Mouse (Mus musculus) liver, embryonic 14.5 days (tissue): ENCODE data around the gene Rassf7. TPM values are rescaled to one million over a fixed set of nuclear protein-coding genes. Genes with fewer than 3 reads are reported as not detected.
A peak's percentile ranks its signal among the peaks of the same experiment; 100 is the strongest.

Experiments
- ATAC-seq: fragments of 200-750 bp; cut with Nextera tagmentation; 2 replicates; pipeline ENCODE4 v1.8.0; 2017; ENCODE audit warnings: moderate number of reproducible peaks, mild to moderate bottlenecking, moderate library complexity; ENCODE audit not compliant: insufficient read depth
- DNase-seq, 3 experiments: peaks; one replicate each; pipeline ENCODE4 v3.0.0-alpha.2; 2012 to 2013; ENCODE audit warnings: low read depth in 3 of 3, low spot score in 3 of 3
- H3K27ac ChIP-seq: fragments of 300-500 bp; sonication (generic); 2 replicates; pipeline ENCODE4 v1.5.1; 2014; ENCODE audit warnings: moderate library complexity, mild to moderate bottlenecking, control low read depth, inconsistent platforms
- H3K27me3 ChIP-seq: fragments of 300-500 bp; sonication (generic); 2 replicates; pipeline ENCODE4 v1.6.1; 2014; ENCODE audit warnings: mild to moderate bottlenecking, low read length, moderate library complexity; ENCODE audit not compliant: control insufficient read depth, insufficient read depth
- H3K36me3 ChIP-seq: fragments of 300-500 bp; sonication (generic); replicated peaks from 2 replicates; pipeline ENCODE4 v1.6.1; 2014; ENCODE audit warnings: low read depth; ENCODE audit not compliant: control insufficient read depth, insufficient read depth
- H3K4me1 ChIP-seq, 2 experiments: fragments of 200-500 bp in 1 of 2; fragments of 300-500 bp in 1 of 2; sonication (generic) in 1 of 2; replicated peaks; 2 replicates each; pipeline ENCODE4 v1.6.1; 2012 to 2014; ENCODE audit warnings: antibody characterized with exemption in 1 of 2, inconsistent platforms in 1 of 2, low read length in 1 of 2; ENCODE audit not compliant: control insufficient read depth in 2 of 2, insufficient read depth in 2 of 2
- H3K4me2 ChIP-seq: fragments of 300-500 bp; sonication (generic); 2 replicates; pipeline ENCODE4 v1.6.1; 2014; ENCODE audit warnings: low read depth, mild to moderate bottlenecking, control low read depth, moderate library complexity
- H3K4me3 ChIP-seq, 2 experiments: fragments of 200-500 bp in 1 of 2; fragments of 300-500 bp in 1 of 2; sonication (generic) in 1 of 2; 2 replicates each; pipeline ENCODE4 v1.5.1; 2012 to 2014; ENCODE audit warnings: low read depth in 2 of 2, low read length in 2 of 2, mild to moderate bottlenecking in 2 of 2, control low read depth in 1 of 2, inconsistent platforms in 1 of 2, moderate library complexity in 1 of 2; ENCODE audit not compliant: insufficient read depth in 1 of 2
- H3K9ac ChIP-seq: fragments of 300-500 bp; sonication (generic); replicated peaks from 2 replicates; pipeline ENCODE4 v1.6.1; 2014; ENCODE audit warnings: mild to moderate bottlenecking, control low read depth, moderate library complexity
- H3K9me3 ChIP-seq: fragments of 300-500 bp; sonication (generic); 2 replicates; pipeline ENCODE4 v1.6.1; 2016; ENCODE audit warnings: low read length, mixed read lengths; ENCODE audit not compliant: control insufficient read depth
- CTCF ChIP-seq: IDR thresholded peaks from 2 replicates; pipeline ENCODE4 v1.5.1; 2016; ENCODE audit warnings: antibody characterized with exemption, low read depth, control low read depth
- EP300 ChIP-seq: IDR thresholded peaks from 2 replicates; pipeline ENCODE4 v1.6.1; 2016; ENCODE audit warnings: antibody characterized with exemption, low read depth
- WGBS: fragments of 180-500 bp; shearing (Covaris S2); extraction: QIAGEN DNeasy Blood & Tissue Kit; methylation state at CpG from one replicate; pipeline ENCODE4 v1.1.7; 2014; ENCODE audit not compliant: insufficient replicate concordance; 5-methylcytosine and 5-hydroxymethylcytosine counted together
- polyA plus RNA-seq, 2 experiments: library from polyadenylated mRNA; depleted of rRNA in 1 of 2; stranded (reverse) in 1 of 2; unstranded in 1 of 2; fragments of >200 nt; fragmentation: Nextera tagmentation in 1 of 2; extraction: Ambion mirVana in 1 of 2; gene quantifications; 2 replicates each; pipeline versions ENCODE4 v1.2.1 to v1.2.3; 2012 to 2014

Rassf7 gene
- polyA plus RNA-seq, 2 experiments, result 16.8 to 21.6 TPM

DNA sequence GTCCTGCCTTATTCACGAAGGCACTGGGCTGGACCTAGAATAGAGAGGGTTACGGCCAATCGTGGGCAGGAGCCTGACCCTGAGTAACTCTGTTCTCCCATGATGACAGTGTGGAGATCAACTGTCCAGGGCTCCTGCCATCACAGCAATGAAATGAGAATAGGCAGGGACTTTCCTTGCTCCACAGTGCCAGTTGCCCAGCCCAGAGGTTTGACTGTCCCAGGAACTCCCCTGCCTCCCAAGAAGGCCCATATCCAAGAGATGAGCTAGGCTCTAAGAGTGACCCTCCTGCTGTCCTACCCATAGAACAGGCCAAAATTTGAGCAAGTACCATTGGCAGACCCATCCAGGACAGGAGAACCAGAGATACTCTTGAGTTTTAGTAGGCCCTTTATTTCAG lies 26.9 kb upstream of the Rassf7 start:
- Histone ChIP-seq H3K27ac (no peak overlapping the region), H3K4me1 (peaks cover 0 to 6% of the 10 kb centered on the region in 2 experiments; a peak in 2 of 4 replicates), H3K4me3 (no peak overlapping the region), H3K27me3 (no peaks in the 10 kb centered on the region), H3K4me2 (no peak overlapping the region), H3K36me3 (peaks cover 26% of the 10 kb centered on the region), H3K9ac (no peak overlapping the region), H3K9me3 (no peaks in the 10 kb centered on the region)
- ATAC-seq (no peak), DNase-seq (no peak)
- 79% methylated on average over 3 of the region's 3 CpGs for WGBS
- TF ChIP-seq EP300 (no peak), CTCF (no peak)

DNA sequence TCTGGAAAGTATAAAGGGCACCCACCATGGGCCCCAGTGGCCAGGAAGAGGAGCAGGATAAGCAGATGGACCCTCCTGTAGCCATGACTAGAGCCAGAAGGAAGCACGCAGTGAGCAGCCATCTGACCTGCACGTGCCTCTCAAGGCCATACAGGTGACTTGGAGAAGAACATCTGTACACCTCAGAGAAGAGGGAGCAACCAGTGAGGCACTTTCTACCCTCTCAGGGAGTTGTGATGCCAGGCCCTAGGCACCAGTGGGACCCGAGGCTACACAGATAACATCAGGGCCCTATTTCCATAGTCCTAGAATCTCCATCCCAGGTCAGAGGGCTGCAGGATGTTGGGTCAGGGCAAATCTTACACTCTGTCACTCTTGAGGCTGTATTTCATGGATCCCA lies 25.4 kb upstream of the Rassf7 start:
- H3K27ac ChIP-seq, result no peak overlapping the region
- no peak for ATAC-seq
- 78% methylated on average over 3 of the region's 3 CpGs for WGBS

GRCm38 (mm10) chr7:141191036-141191435 lies 24.6 kb upstream of the Rassf7 start:
- Histone ChIP-seq H3K27ac (no peak overlapping the region), H3K9ac (no peak overlapping the region), H3K4me1 (peaks cover 12 to 17% of the 10 kb centered on the region in 2 experiments), H3K4me2 (no peak overlapping the region), H3K36me3 (peaks cover 26% of the 10 kb centered on the region), H3K27me3 (no peaks in the 10 kb centered on the region), H3K9me3 (no peaks in the 10 kb centered on the region), H3K4me3 (no peak overlapping the region)
- DNase-seq, result no peak
- ATAC-seq, result no peak
- TF ChIP-seq CTCF (no peak), EP300 (no peak)
- WGBS, result 89% methylated on average over 14 of the region's 14 CpGs

More for the DNA sequence above, 25.4 kb upstream of the Rassf7 start:
- Histone ChIP-seq H3K4me3 (no peak overlapping the region), H3K36me3 (peaks cover 26% of the 10 kb centered on the region), H3K4me2 (no peak overlapping the region), H3K9ac (no peak overlapping the region), H3K9me3 (no peaks in the 10 kb centered on the region), H3K4me1 (peaks cover 3 to 9% of the 10 kb centered on the region in 2 experiments), H3K27me3 (no peaks in the 10 kb centered on the region)
- DNase-seq, result no peak
- TF ChIP-seq CTCF (no peak), EP300 (no peak)

DNA sequence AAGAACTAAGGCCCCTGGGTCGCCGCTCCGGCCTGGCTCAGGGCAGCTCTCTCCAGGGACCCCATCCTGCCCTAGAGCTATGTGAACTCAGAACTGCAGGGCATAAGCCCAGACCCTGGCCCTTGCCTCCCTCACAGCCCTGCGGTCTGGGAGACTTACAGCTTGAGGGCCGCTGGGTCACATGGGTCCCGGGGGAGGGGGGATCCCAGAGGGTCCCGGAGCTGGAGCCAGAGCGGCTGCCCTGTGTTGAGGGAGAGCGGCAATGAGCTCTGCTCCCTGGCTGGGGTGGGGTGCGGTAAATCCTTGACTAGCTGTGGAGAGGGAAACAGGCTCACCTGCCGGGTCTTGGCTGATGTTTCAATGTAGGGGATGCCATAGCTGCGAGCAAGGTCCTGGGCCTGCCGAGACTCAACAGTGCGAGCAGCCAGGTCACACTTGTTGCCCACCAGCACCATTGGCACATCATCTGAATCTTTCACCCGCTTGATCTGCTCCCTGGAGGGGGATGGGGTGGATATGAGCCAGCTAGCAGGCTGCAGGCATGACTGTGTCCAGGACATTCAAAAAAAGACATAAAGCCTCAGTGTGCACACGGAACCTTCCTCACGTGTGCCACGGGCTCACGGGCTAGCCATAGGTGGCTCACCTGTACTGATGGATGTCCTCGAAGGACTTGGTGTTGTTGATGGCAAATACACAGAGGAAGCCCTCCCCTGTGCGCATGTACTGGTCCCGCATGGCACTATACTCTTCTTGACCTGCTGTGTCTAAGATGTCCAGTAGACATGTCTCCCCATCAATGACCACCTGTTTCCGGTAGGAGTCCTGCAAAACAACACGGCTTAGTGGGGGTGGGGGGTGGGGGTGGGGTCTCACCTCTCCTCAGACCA lies 23.6 kb upstream of the Rassf7 start:
- 87% methylated on average over 24 of the region's 24 CpGs for WGBS
- ATAC-seq, result no peak
- no peaks in the 10 kb centered on the region for H3K9me3 ChIP-seq
- peaks cover 26% of the 10 kb centered on the region for H3K36me3 ChIP-seq
- H3K27me3 ChIP-seq, result no peaks in the 10 kb centered on the region
- peak overlapping the region; percentile 84; the same call in 1 of the 2 replicates for H3K9ac ChIP-seq
- H3K4me2 ChIP-seq, result peak overlapping the region; percentile 78
- TF ChIP-seq EP300, result no peak
- no peak for TF ChIP-seq CTCF
- H3K4me3 ChIP-seq, result peak overlapping the region; percentile 67 to 88; a peak in 3 of 4 replicates
- H3K4me1 ChIP-seq, result peaks cover 22 to 27% of the 10 kb centered on the region in 2 experiments
- no peak for DNase-seq
- no peak overlapping the region for H3K27ac ChIP-seq

GRCm38 (mm10) chr7:141192776-141193347 lies 22.8 kb upstream of the Rassf7 start:
- ATAC-seq (no peak), DNase-seq (no peak)
- WGBS, result 21% methylated on average over 12 of the region's 12 CpGs
- Histone ChIP-seq H3K4me2 (peak overlapping the region; percentile 78), H3K9ac (peak overlapping the region; percentile 84), H3K27ac (no peak overlapping the region; the same call in 1 of the 2 replicates), H3K36me3 (peaks cover 26% of the 10 kb centered on the region), H3K9me3 (no peaks in the 10 kb centered on the region), H3K4me1 (peaks cover 29 to 35% of the 10 kb centered on the region in 2 experiments), H3K27me3 (no peaks in the 10 kb centered on the region), H3K4me3 (peak overlapping the region; percentile 67 to 88)
- no peak for TF ChIP-seq CTCF
- TF ChIP-seq EP300, result no peak
